In genomic region chr13:51379596-51379995, GRCm38 (mm10) we compare ENCODE assay signal across 9 mouse cellular contexts. TPM values are rescaled to one million over a fixed set of nuclear protein-coding genes. Genes with fewer than 3 reads are reported as not detected.
DNase-seq lines count a peak whose midpoint lies in the region; ATAC-seq and TF ChIP-seq lines count a peak whose summit lies in the region.
"Had no signal": no experiment of that assay in that cellular context is flagged by ENCODE, and none has a peak within 500 bp of the region (broad histone marks: within the 10 kb centered on the region; RNA-seq: fewer than 3 reads in every experiment).

No protein-coding gene starts in this region.

- no peak for DNase-seq in stomach, postnatal 0 days (ENCODE audit: low spot score)
- peak; percentile 79 for DNase-seq in forelimb bud, embryonic 11.5 days (ENCODE audit: low read depth, low spot score)
- peak; percentile 70 for DNase-seq in yolk sac, embryonic 10.5 days (ENCODE audit: low spot score)
- no peak for DNase-seq in thymus, postnatal 10 days (ENCODE audit: low spot score in 2 of 2)
- DNase-seq: left cerebral cortex, postnatal 4 days had no signal

- H3K4me3 ChIP-seq in hindbrain, embryonic 12.5 days: no peak overlapping the region
- no peak overlapping the region for H3K4me3 ChIP-seq in hindbrain, embryonic 16.5 days (ENCODE audit: low read length)
- no peak overlapping the region for H3K4me3 ChIP-seq in stomach, embryonic 14.5 days (ENCODE audit: low read depth, low read length)
- H3K4me3 ChIP-seq in stomach, postnatal 0 days (ENCODE audit: low read depth, low read length): no peak overlapping the region

- WGBS in hindbrain, embryonic 12.5 days: 13% methylated on average over 6 of the region's 6 CpGs
- 27% methylated on average over 6 of the region's 6 CpGs for WGBS in hindbrain, embryonic 16.5 days
- 23% methylated on average over 6 of the region's 6 CpGs for WGBS in stomach, embryonic 14.5 days
- WGBS in stomach, postnatal 0 days: 34% methylated on average over 6 of the region's 6 CpGs

- no peak for TF ChIP-seq CTCF in stomach, postnatal 0 days (IDR thresholded peaks at IDR 0.05; ENCODE audit: low read depth)

- no peaks in the 10 kb centered on the region for H3K36me3 ChIP-seq in hindbrain, embryonic 12.5 days
- no peaks in the 10 kb centered on the region for H3K36me3 ChIP-seq in hindbrain, embryonic 16.5 days (ENCODE audit: control insufficient read depth, insufficient read depth, low read length)
- H3K36me3 ChIP-seq in stomach, embryonic 14.5 days (ENCODE audit: control insufficient read depth, insufficient read depth, low read length): no peaks in the 10 kb centered on the region
- H3K36me3 ChIP-seq in stomach, postnatal 0 days (ENCODE audit: control insufficient read depth, insufficient read depth, low read length): no peaks in the 10 kb centered on the region

- 0 out of 2 replicates have a peak overlapping the region, but pooled peaks have one; percentile 60 for H3K27ac ChIP-seq in hindbrain, embryonic 12.5 days
- no peak overlapping the region for H3K27ac ChIP-seq in hindbrain, embryonic 16.5 days (ENCODE audit: low read depth, low read length)
- H3K27ac ChIP-seq in stomach, embryonic 14.5 days (ENCODE audit: low read length): peak overlapping the region; percentile 36; the same call in 1 of the 2 replicates
- no peak overlapping the region for H3K27ac ChIP-seq in stomach, postnatal 0 days (replicated peaks)

- no peak for TF ChIP-seq EP300 in stomach, postnatal 0 days (optimal IDR thresholded peaks at IDR 0.05)

- no peak overlapping the region for H3K4me2 ChIP-seq in hindbrain, embryonic 12.5 days (replicated peaks)
- no peak overlapping the region for H3K4me2 ChIP-seq in hindbrain, embryonic 16.5 days (ENCODE audit: low read length)
- H3K4me2 ChIP-seq in stomach, embryonic 14.5 days (replicated peaks; ENCODE audit: low read depth, low read length): no peak overlapping the region
- H3K4me2 ChIP-seq in stomach, postnatal 0 days (replicated peaks; ENCODE audit: low read depth): no peak overlapping the region

- peaks cover 21% of the 10 kb centered on the region for H3K4me1 ChIP-seq in hindbrain, embryonic 12.5 days
- H3K4me1 ChIP-seq in hindbrain, embryonic 16.5 days (ENCODE audit: control insufficient read depth, insufficient read depth, low read depth, low read length): peaks cover 2% of the 10 kb centered on the region; the same call in 1 of the 2 replicates
- peaks cover 17% of the 10 kb centered on the region for H3K4me1 ChIP-seq in stomach, embryonic 14.5 days (ENCODE audit: control insufficient read depth, insufficient read depth, low read length)
- H3K4me1 ChIP-seq in stomach, postnatal 0 days (replicated peaks; ENCODE audit: control insufficient read depth, insufficient read depth): 0 out of 2 replicates have a peak, but pooled peaks cover 2% of the 10 kb centered on the region

- H3K9me3 ChIP-seq in hindbrain, embryonic 12.5 days (replicated peaks): no peaks in the 10 kb centered on the region
- H3K9me3 ChIP-seq in hindbrain, embryonic 16.5 days (ENCODE audit: control insufficient read depth, low read length): no peaks in the 10 kb centered on the region
- H3K9me3 ChIP-seq in stomach, embryonic 14.5 days (ENCODE audit: control insufficient read depth, low read depth, low read length): no peaks in the 10 kb centered on the region
- H3K9me3 ChIP-seq in stomach, postnatal 0 days (ENCODE audit: control insufficient read depth, low read length): no peaks in the 10 kb centered on the region

- no peak for ATAC-seq in hindbrain, embryonic 12.5 days (ENCODE audit: low FRiP score)
- no peak for ATAC-seq in hindbrain, embryonic 16.5 days
- ATAC-seq in stomach, embryonic 14.5 days (ENCODE audit: insufficient number of reproducible peaks, insufficient read depth, low FRiP score, low read depth): no peak
- no peak for ATAC-seq in stomach, postnatal 0 days (ENCODE audit: low FRiP score, low TSS enrichment)
- ATAC-seq in frontal cortex, adult (ENCODE audit: low TSS enrichment): no peak

- no peak overlapping the region for H3K9ac ChIP-seq in hindbrain, embryonic 12.5 days
- H3K9ac ChIP-seq in hindbrain, embryonic 16.5 days (ENCODE audit: low read depth, low read length): no peak overlapping the region
- H3K9ac ChIP-seq in stomach, embryonic 14.5 days (replicated peaks; ENCODE audit: low read depth, low read length): no peak overlapping the region
- no peak overlapping the region for H3K9ac ChIP-seq in stomach, postnatal 0 days (ENCODE audit: low read length)

- no peaks in the 10 kb centered on the region for H3K27me3 ChIP-seq in hindbrain, embryonic 12.5 days
- H3K27me3 ChIP-seq in hindbrain, embryonic 16.5 days (replicated peaks; ENCODE audit: control insufficient read depth, insufficient read depth, low read length): no peaks in the 10 kb centered on the region
- no peaks in the 10 kb centered on the region for H3K27me3 ChIP-seq in stomach, embryonic 14.5 days (ENCODE audit: control insufficient read depth, insufficient read depth, low read length)
- no peaks in the 10 kb centered on the region for H3K27me3 ChIP-seq in stomach, postnatal 0 days (ENCODE audit: control insufficient read depth, insufficient read depth, low read length)

RNA-seq across cellular contexts. Expression of gene S1pr3, which starts 28.8 kb away (rescaled TPM):
- polyA plus RNA-seq in hindbrain, embryonic 12.5 days (2016; fragmentation: Nextera tagmentation; extraction: Ambion mirVana): 56.8 and 64.5 TPM in 2 replicates
- polyA plus RNA-seq in hindbrain, embryonic 16.5 days (2015; fragmentation: Nextera tagmentation; extraction: Ambion mirVana): 15.0 and 17.1 TPM in 2 replicates
- polyA plus RNA-seq in stomach, embryonic 14.5 days (2014; fragmentation: Nextera tagmentation; extraction: Ambion mirVana): 61.1 and 64.9 TPM in 2 replicates
- polyA plus RNA-seq in stomach, postnatal 0 days (2015; fragmentation: Nextera tagmentation; extraction: Ambion mirVana): 7.2 and 8.1 TPM in 2 replicates

Comparison
In these comparisons a context has a peak if more than half of its experiments do, and no peak if none do; other contexts are left out.
1. H3K27ac ChIP-seq: peak in hindbrain, embryonic 12.5 days (single experiment) and stomach, embryonic 14.5 days (single experiment); none in hindbrain, embryonic 16.5 days (single experiment) and stomach, postnatal 0 days (single experiment).
2. DNase-seq: peak in forelimb bud, embryonic 11.5 days (single experiment) and yolk sac, embryonic 10.5 days (single experiment); none in stomach, postnatal 0 days (single experiment) and thymus, postnatal 10 days (0 of 2).